Mouse (Mus musculus) NIH3T3 (cell line): ENCODE measurements at regions not wholly inside any gene's neighbourhood (a gene's known extent, or its start where the extent isn't known, plus 50 kb on each side); places are given as distances from the start of the nearest gene placed in this dataset.

Experiments
- DNase-seq: peaks from one replicate; pipeline ENCODE4 v3.0.0-alpha.2; 2012; ENCODE audit warnings: low read depth

GRCm38 (mm10) chr3:120747678-120748077 lies 423.8 kb downstream of the Rwdd3 start:
- peak; percentile 29 for DNase-seq

DNA sequence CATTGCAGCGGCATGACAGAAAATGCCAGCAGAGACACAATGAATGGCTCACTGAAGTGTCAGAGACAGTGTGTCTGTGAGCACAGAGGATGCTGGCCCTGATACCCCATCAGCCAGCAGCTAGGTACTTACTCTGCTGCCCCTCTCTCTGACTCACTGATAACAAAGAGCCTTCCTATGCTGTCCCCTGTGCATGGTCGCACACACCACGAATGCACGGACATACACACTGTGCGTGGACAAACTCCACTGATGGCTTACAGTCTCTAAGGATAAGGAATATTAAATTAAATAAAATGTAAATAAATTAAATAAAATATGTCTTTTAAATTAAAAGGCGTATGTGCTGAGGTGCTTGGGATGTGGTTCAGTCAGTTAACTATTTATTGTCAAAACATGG lies 438.2 kb downstream of the Rwdd3 start:
- DNase-seq: no peak

DNA sequence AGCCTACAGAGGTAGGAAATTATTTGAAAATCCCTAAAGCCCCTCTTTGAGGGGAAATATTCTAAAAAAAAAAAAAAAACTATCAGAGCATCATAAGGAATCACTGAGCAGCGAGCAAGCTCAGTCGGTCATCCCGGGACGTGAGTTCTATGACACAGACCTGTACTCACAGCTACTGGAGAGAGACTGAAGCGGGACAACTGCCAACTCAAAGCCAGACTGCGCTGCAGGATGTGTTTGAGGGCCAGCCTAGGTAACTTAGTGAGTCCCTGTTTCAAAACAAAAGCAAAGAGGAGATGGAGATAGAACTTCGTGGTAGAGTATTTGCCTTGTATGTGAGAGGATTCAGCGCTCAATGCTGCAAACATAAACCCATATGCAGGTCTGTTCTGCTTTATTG lies 439.1 kb downstream of the Rwdd3 start:
- no peak for DNase-seq

GRCm38 (mm10) chr3:120731287-120731686 lies 440.2 kb downstream of the Rwdd3 start:
- DNase-seq: no peak

DNA sequence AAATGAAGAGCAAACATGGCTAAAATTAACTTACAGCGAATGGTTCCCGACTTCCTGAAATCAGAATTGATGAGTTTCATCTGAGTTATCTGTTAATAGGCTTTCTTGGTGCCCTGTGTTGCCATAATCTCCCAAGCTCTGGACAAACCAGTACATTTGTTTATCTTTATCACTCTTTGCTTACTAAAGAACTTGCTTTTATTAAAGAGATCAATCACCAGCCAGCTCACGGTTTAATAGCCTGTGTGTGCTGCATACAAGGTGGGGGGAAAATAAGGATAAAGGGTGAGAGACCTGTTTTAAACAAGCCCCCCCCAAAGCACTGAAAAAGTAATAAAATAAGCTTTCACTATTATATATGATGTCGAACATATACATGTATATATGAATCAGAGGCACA lies 441.3 kb downstream of the Rwdd3 start:
- DNase-seq: no peak

GRCm38 (mm10) chr3:120729671-120730070 lies 441.8 kb downstream of the Rwdd3 start:
- DNase-seq: no peak

- DNase-seq: no peak
These were observed 486.3 kb downstream of the Rwdd3 start for GRCm38 (mm10) chr3:120685227-120685626.

- DNase-seq: no peak
These were observed 495.6 kb downstream of the Rwdd3 start for GRCm38 (mm10) chr3:120675906-120676305.

DNA sequence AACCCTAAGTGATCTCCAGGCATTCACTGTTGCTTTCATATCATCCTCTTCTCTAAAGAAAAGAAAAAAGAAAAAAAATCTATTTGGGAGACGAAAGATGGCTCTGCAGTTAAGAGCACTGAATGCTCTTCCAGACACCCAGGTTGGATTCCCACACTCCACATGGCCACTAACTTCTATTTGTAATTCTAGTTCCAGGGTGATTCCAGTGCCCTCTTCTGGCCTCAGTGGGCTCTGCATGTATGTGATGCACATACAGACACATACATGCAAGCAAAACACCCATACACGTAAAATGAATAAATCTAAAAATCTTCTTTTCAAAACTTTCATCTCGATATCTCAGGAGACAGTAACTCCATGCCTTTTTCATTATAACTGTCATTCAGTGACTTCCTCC lies 502.8 kb downstream of the Rwdd3 start:
- DNase-seq: peak; percentile 4

- DNase-seq: no peak
These were observed 509.0 kb downstream of the Rwdd3 start for GRCm38 (mm10) chr3:120662521-120662920.

GRCm38 (mm10) chr3:120660776-120661175 lies 510.7 kb downstream of the Rwdd3 start:
- DNase-seq: no peak

- no peak for DNase-seq
These were observed 522.2 kb downstream of the Rwdd3 start for GRCm38 (mm10) chr3:120649047-120649868.

DNA sequence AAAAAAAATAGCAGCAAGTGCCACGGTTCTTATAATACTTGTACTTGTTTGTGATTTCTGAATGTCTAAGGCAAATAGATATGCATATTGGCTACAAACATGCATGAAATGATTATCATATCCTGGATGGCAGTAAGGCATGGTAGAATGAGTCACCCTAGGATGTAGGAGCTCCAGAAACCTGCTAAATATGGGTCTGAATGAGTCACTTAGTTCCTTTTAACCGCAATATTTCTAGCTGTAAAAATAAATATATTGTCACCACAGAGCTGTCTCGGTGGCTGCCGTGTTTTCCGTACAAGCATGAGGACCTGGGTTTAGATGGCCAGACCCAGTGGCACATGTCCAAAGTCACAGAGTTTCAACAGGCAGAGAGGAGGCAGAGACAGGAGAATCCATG lies 523.1 kb downstream of the Rwdd3 start:
- DNase-seq: peak; percentile 2

DNA sequence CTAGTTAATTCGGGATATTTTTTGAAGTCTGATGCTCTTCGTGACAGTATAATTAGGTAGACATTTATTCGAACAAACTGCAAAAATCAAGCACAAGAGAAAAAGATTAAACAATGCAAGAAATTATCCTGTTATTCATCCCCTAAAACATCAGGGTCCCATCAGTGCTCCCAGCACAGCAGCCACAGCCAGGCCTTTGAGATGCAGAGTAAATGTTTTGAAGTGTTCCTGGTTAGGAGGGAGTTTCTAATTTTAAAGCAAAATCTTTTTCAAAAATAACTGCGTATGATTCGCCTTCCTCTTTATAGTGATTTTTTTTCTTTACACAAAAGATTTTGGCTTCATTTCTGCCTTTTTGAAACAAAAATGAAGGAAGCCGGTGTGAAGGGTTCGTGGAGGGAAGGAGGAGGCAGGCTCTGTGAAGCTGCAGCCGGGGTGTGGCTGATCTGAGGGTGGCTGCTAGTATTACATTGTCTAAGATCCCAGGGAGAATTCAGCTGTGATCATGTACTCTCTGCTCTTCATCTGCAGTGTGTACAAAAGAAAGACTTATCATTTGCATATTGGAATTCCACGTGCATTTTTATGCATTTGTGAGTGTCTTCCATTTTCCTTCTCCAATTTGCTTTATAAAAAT lies 534.7 kb downstream of the Rwdd3 start:
- no peak for DNase-seq

DNA sequence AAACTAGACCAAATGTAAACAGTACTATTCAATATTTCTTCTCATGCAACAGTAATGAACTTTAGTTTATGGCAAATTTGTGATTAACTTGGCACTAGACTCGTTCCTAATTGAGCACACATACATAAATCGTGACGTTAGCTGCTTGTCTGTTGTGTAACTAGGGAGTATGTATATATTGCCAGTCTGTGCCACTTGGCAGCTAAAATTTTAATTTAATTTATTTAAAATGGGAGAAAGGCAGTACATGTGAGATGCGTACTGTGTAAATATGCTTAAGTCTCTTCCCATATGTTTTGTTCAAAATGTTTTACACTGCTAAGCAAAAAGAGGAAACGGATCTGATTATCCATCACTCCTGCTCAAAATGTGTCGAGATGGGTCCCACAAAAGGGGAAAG lies 553.1 kb downstream of the Rwdd3 start:
- DNase-seq: no peak

DNA sequence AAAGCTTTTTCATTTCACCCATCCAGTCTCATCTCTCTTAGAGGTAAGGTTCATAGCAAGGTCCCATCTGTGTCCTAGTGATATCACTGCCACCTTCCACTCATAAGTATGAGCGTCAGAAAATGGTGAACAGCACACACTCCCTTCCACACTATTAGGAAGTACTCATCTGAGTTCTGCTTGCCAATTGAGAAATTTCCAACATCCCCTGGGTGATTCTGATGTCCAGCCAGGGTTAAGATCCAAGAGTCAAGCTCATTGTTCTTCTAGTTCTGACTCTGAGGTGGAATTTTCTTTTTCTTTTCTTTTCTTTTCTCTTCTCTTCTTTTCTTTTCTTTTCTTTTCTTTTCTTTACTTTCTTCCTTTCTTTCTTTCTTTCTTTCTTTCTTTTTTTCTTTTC lies 577.3 kb downstream of the Rwdd3 start:
- DNase-seq: no peak

DNA sequence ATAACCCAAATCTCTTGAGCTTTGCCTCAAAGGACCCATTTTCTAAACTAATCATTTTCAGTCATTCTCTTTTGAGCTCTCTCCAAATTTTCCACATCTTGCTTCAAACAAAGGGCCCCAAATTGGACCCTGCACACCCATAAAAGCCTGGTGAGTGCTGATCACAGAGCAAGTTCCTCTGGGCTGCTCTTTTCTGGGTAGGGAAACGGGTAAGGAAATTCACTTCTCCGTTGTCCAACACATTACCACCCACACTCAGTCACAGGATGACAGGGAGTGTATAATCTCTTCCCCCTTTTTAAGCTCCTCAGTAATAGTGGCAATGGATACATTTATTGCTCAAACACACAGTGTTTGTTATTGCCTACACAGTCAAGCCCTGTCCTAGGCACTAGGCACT lies 580.3 kb downstream of the Rwdd3 start:
- no peak for DNase-seq

GRCm38 (mm10) chr3:120570806-120571425 lies 600.6 kb downstream of the Rwdd3 start:
- peak; percentile 30 for DNase-seq

DNA sequence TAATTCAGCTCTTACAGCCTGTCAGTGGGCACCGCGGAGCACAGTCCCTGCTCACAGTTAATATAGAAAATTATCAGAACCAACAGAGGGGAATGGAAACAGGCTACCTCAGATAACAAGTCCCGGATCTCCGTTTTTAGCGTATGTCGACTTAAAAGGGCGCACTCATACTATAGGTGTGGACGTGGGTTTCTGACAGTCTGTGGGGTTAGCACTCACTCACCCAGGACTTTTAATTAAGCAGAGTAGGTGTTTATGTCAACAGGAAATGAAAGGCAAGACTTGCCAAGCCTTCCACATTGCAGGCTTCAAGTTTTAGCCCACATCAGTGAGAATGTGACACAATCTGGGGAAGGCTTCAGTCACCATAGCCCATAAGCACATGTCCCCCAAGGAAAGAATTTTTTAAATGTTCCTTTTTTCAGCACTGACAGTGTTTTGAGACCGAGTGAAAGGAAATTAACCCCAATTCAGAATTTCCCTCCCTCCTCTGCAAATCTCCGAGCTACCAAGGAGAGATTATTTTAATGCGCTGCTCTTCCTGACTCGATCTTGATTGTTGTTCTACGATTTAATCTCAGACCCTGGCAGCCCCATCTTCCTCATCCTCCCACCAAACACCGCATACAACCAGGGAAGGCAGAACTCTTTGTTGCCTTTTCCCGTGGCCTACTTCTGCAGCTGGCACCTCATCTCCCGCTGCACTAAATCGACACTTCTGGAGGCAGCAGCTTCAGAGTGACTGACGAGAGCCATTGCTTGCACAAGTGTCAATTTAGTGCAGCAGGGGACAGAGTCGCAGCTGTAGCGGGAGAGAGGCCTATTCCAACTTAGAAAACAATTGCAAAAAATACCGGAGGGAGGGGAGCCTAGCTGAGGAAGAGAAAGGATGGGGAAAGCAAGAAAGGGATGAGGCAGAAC lies 629.7 kb downstream of the Rwdd3 start:
- no peak for DNase-seq

- no peak for DNase-seq
These were observed 637.6 kb downstream of the Rwdd3 start for GRCm38 (mm10) chr3:120533901-120534300.

DNA sequence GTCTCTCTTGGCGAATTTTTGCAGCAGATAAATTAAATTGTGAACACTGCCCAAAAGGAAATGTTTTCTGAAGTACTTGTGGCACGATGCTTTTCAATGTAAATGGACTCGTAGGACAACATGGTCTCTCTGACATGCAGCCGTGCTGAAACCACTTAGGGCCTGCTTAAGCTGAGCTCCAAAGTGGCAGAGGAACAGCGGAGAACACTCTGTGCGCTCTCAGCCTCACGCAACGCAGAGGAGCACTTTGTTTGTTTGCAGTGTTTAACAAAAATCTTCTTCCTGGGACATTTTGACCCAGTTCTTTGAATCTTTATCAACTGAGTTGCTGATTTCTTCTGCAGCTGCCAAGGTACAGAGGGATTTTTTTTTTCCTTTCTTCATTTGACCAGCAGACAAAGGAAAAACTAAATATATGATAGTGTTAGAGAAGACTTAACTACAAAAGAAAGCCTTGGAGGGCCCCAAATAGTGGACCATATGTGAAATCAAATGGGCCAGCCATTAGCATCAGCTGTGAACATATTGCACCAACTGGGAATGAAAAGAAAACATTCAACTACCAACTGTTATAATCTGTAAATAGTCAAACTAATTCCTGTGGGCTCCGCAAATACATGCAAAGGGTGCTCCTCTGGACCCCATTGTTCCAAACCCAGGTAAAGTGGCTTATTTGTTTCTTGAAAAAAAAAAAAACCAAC lies 639.5 kb downstream of the Rwdd3 start:
- DNase-seq: no peak

- DNase-seq: no peak
These were observed 659.8 kb downstream of the Rwdd3 start for GRCm38 (mm10) chr3:120511651-120512050.
